Mouse (Mus musculus) lung, adult 2 months (tissue): ENCODE results near the gene Frmd8. TPM values are rescaled to one million over a fixed set of nuclear protein-coding genes. Genes with fewer than 3 reads are reported as not detected.

Experiments
- DNase-seq: peaks from one replicate; pipeline ENCODE4 v3.0.0; 2022
- H3K4me1 ChIP-seq: fragments of 200-500 bp; 2 replicates; pipeline ENCODE4 v1.6.1; 2011; ENCODE audit warnings: low read length; ENCODE audit not compliant: control insufficient read depth, insufficient read depth
- H3K4me3 ChIP-seq: fragments of 200-500 bp; replicated peaks from 2 replicates; pipeline ENCODE3; 2011; ENCODE audit warnings: low read depth, mild to moderate bottlenecking, control low read depth, low read length; ENCODE audit errors: extremely low read depth
- CTCF ChIP-seq: fragments of 200-500 bp; IDR thresholded peaks from 2 replicates; pipeline ENCODE4 v1.5.1; 2011; ENCODE audit warnings: mild to moderate bottlenecking, low read length, control low read depth; ENCODE audit not compliant: insufficient read depth
- POLR2A ChIP-seq: fragments of 200-500 bp; IDR thresholded peaks from 2 replicates; pipeline ENCODE4 v1.6.1; 2011; ENCODE audit warnings: low read depth, mild to moderate bottlenecking, control low read depth, low read length, borderline replicate concordance; ENCODE audit errors: extremely low read depth
- WGBS: fragments of 180-500 bp; shearing (Covaris S2); methylation state at CpG from one replicate; pipeline ENCODE4 v1.1.7; 2018; 5-methylcytosine and 5-hydroxymethylcytosine counted together
- polyA plus RNA-seq: library from polyadenylated mRNA; depleted of rRNA; stranded (reverse); fragments of >200 nt; gene quantifications from 2 replicates; pipeline ENCODE4 v1.2.3, GENCODE M21; 2012

Frmd8 gene
- polyA plus RNA-seq, 1 experiment = 37.8 TPM

DNA sequence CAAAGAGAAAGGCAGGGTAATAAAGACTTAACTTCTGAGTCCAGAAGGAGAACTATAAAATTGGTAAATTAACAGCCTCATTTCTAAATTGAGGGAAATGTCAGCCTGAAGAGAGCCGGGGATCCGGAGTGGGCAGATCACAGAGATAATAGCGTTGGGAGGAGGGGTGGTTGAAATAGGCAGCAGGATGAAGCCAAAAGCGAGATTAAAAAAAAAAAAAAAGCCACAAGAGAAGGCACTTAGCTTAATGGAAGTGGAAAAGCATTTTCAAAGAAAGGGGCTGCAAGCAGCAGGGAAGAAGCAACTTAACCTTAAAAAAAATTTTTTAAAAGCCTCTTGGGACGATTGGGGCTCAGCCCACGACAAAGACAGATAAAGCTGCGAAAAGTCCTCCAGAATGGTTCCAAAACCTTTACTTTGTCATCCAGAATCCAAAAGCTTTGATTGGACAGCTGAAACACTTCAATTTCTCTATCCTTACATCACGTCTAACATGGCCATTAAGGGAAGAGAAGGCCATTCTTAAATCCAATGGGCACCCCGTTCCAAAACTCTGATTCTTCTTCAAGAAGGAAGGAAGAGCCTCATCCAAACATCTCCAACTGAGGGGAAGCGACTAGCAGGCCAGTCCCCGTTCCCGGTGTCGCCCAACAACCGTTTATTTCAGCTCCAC is 36.5 kb upstream of the Frmd8 start:
- Histone ChIP-seq H3K4me3 (peak overlapping the region; percentile 91), H3K4me1 (peaks cover 12% of the 10 kb centered on the region)
- peak; percentile 42; the same call in 1 of the 2 replicates for TF ChIP-seq POLR2A
- TF ChIP-seq CTCF = no peak
- DNase-seq = no peak
- WGBS = under 1% methylated on average over 14 of the region's 14 CpGs

GRCm38 (mm10) chr19:5910221-5910620 is 35.1 kb upstream of the Frmd8 start:
- Histone ChIP-seq H3K4me3 (peak overlapping the region; percentile 45), H3K4me1 (peaks cover 12% of the 10 kb centered on the region)
- WGBS = 28% methylated on average over 6 of the region's 6 CpGs
- TF ChIP-seq CTCF (peak; percentile 37; the same call in 1 of the 2 replicates), POLR2A (no peak)
- no peak for DNase-seq

GRCm38 (mm10) chr19:5907275-5907674 is 32.2 kb upstream of the Frmd8 start:
- Histone ChIP-seq H3K4me3 (no peak overlapping the region), H3K4me1 (peaks cover 12% of the 10 kb centered on the region)
- DNase-seq = no peak
- 62% methylated on average over 3 of the region's 3 CpGs for WGBS
- TF ChIP-seq CTCF (no peak), POLR2A (no peak)

DNA sequence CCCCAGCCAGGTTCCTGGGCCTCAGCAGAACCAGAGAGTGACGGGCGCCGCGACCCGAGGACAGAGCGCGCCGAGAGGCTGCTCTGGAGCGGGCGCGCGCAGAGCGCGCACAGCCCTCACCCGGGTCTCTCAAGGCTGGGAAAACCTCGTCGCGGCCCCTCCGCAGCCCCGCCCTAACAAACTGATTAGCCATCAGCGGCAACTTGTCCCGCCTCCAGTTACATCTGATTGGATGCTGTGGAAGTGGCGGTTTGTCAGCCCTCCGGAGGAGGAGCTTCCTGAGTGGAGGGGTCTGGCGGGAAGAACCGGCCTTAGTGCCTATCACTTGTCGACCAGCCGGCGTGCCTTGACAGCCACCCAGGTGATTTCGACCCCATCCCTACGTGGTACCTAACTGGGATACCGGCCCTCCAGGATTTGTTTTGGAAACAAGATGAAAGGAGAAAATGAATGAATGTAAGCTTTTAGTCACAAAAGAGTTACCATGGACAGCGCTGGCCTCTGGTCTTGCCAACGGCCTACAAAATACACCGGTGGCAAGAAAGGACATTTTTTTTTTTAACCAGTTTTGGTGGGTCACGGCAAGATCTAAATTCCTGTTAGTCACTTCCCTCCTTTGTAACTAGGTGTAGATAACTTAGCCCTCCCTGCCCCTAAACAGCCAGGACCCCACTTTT is 19.1 kb upstream of the Frmd8 start, which contains the start of gene Tigd3:
Gene Tigd3 (minus strand): TSS at position 148 of the 677 bp plus-strand sequence.
- no peaks in the 10 kb centered on the region; the same call in 1 of the 2 replicates for H3K4me1 ChIP-seq
- TF ChIP-seq POLR2A (0 out of 2 replicates have a peak, but pooled peaks have one; percentile 17), CTCF (no peak)
- 2% methylated on average over 36 of the region's 36 CpGs for WGBS

DNA sequence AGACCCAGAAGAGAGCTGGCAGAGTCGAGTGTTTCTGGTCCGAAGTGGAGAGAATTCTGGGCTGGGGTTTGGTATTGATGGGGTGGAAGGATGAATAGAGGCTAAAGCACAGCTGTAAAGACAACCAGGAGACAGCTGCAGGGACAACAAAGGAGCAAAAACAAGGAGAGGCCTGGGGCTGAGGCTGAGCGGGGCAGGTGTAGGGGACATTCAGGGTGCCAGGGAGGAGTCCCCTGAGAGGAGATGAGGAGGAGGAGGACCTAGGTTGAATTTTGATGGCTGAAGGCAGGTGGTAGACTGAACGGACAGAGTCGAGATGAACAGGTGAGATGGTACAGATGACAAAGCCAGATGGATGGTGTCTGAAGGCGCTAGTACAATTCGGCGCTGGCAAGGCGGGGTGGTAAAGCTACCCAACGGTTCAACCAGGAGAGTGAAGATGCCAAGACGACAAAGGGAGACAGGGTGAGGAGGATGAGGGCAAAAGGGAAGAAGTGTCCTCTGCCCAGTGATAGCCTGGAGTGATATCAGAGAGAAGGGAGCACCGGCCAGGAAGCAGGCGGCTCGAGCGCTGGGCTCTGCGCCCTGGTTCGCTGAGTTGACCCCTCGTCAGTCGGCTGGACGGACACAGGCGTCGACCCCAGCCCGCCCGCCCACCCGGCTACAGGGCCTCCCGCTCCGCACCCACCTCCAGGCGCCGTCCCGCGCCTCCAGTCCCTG is 18.4 kb upstream of the Frmd8 start:
- no peak for TF ChIP-seq CTCF
- no peak for TF ChIP-seq POLR2A
- Histone ChIP-seq H3K4me1 (no peaks in the 10 kb centered on the region; the same call in 1 of the 2 replicates), H3K4me3 (peak overlapping the region; percentile 68)
- DNase-seq = no peak
- 9% methylated on average over 28 of the region's 31 CpGs for WGBS

More for the DNA sequence above, 19.1 kb upstream of the Frmd8 start, which contains the start of gene Tigd3:
- H3K4me3 ChIP-seq = peak within 1 kb of the TSS; percentile 68
- peak; percentile 93 for DNase-seq

DNA sequence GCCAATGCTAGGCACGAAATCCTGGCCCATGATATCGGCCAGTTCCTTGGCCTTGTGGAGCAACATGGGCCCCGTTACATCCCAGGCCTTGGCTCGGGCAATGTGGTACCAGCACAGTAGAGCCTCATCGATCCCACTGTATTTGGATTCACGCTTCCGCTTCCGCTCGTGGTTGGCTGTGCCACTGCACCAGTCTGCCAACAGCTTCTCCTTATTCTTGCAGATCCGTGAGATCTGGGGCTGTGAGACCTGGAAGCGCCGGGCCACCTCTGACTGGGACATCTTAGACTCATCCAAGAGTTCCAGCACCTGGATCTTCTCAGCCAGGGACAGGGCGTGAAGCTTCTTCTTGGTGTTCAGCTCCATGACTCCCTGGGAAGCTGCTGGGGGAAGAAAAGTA is 17.7 kb upstream of the Frmd8 start:
- Histone ChIP-seq H3K4me3 (no peak overlapping the region), H3K4me1 (no peaks in the 10 kb centered on the region; the same call in 1 of the 2 replicates)
- DNase-seq = no peak
- 88% methylated on average over 13 of the region's 13 CpGs for WGBS
- TF ChIP-seq CTCF (no peak), POLR2A (no peak)

DNA sequence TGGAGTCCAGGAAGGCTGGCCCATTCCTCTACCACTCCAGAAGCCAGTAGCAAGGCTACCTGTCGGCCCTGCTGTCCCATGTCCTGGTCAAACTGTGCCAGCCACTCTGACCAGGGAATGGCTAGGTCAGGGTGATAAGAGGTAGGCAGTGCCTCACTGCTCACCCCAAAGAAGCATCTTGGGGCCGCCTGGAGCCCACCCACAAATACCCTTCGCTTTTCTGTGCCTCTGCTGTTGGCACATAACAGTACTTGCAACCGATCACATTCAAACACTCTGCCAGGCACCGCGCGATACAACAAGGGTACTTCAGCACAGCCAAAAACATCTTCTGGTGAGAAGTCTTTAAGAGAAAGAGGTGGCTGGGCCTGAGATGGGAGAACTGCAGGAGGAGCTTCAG is 17.2 kb upstream of the Frmd8 start:
- Histone ChIP-seq H3K4me1 (no peaks in the 10 kb centered on the region; the same call in 1 of the 2 replicates), H3K4me3 (no peak overlapping the region)
- DNase-seq = no peak
- WGBS = 94% methylated on average over 7 of the region's 7 CpGs
- no peak for TF ChIP-seq POLR2A
- no peak for TF ChIP-seq CTCF

DNA sequence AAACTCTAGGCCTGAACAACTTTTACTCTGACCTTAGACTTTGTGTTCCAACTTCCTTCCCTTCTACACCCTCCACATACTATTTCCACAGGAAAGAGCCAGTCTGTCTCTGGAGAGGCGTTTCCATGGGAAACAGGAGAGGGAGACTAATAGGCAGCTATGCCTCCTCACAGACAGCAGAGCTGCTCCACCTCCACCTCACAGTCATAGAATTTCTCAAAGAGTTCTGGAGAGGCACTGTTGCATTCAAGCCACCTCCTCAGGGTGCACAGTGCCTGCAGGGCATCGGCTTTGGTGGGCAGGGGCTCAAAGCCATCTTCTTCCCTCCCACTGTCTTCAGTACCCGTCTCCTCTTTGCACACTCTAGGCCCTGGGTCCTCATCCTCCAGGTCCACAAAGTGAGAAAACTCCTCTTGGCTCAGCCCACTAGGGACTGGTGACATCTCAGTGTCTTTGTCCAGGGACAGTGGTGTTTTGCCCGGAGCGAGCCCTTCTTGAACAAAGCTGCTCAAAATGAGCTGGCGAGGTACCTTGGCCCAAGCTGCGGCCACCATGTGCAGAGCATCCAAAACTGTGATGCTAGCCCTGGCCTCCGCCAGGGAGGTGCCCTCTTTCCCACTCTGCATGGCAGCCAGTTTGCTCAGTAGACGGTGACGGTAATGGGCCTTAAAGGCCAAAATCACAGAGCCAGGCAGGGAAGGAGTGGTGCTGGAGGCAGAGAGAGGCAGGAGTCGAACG is 16.6 kb upstream of the Frmd8 start:
- Histone ChIP-seq H3K4me1 (no peaks in the 10 kb centered on the region; the same call in 1 of the 2 replicates), H3K4me3 (no peak overlapping the region)
- TF ChIP-seq CTCF (no peak), POLR2A (no peak)
- WGBS = 92% methylated on average over 12 of the region's 12 CpGs
- DNase-seq = no peak
